Mouse (Mus musculus) forebrain, embryonic 11.5 days (tissue): ENCODE results near the gene Sbf2. TPM values are rescaled to one million over a fixed set of nuclear protein-coding genes. Genes with fewer than 3 reads are reported as not detected.
"Not testable (repeated sequence)": the region's sequence is repeated elsewhere in the genome, so short reads cannot be mapped to it uniquely, and the experiment has no call there.

ENCODE experiments used
- ATAC-seq: fragments of 200-750 bp; cut with Nextera tagmentation; replicated peaks from 2 replicates; pipeline ENCODE4 v1.8.0; 2017; ENCODE audit warnings: moderate TSS enrichment; ENCODE audit not compliant: low FRiP score
- DNase-seq: peaks from one replicate; pipeline ENCODE4 v3.0.0-alpha.2; 2017; ENCODE audit warnings: low spot score
- H3K27ac ChIP-seq: fragments of 300-500 bp; sonication (generic); 2 replicates; pipeline ENCODE4 v1.5.1; 2014; ENCODE audit warnings: low read depth, low read length
- H3K27me3 ChIP-seq: fragments of 300-500 bp; sonication (generic); 2 replicates; pipeline ENCODE4 v1.6.1; 2014; ENCODE audit warnings: mild to moderate bottlenecking, low read length, mixed read lengths; ENCODE audit not compliant: control insufficient read depth, insufficient read depth
- H3K36me3 ChIP-seq: fragments of 300-500 bp; sonication (generic); 2 replicates; pipeline ENCODE4 v1.6.1; 2014; ENCODE audit warnings: mild to moderate bottlenecking, low read length, moderate library complexity, mixed read lengths; ENCODE audit not compliant: control insufficient read depth, insufficient read depth
- H3K4me1 ChIP-seq: fragments of 300-500 bp; sonication (generic); replicated peaks from 2 replicates; pipeline ENCODE4 v1.6.1; 2014; ENCODE audit warnings: low read length, mixed read lengths; ENCODE audit not compliant: control insufficient read depth, insufficient read depth
- H3K4me2 ChIP-seq: fragments of 300-500 bp; sonication (generic); 2 replicates; pipeline ENCODE4 v1.6.1; 2014; ENCODE audit warnings: low read depth, mild to moderate bottlenecking, low read length, moderate library complexity, mixed read lengths; ENCODE audit not compliant: severe bottlenecking
- H3K4me3 ChIP-seq: fragments of 300-500 bp; sonication (generic); 2 replicates; pipeline ENCODE4 v1.5.1; 2014; ENCODE audit warnings: low read depth, low read length
- H3K9ac ChIP-seq: fragments of 300-500 bp; sonication (generic); 2 replicates; pipeline ENCODE4 v1.6.1; 2014; ENCODE audit warnings: low read length
- H3K9me3 ChIP-seq: fragments of 300-500 bp; sonication (generic); 2 replicates; pipeline ENCODE4 v1.6.1; 2016; ENCODE audit warnings: low read length, mixed read lengths; ENCODE audit not compliant: control insufficient read depth
- WGBS: fragments of 180-500 bp; shearing (Covaris S2); extraction: QIAGEN DNeasy Blood & Tissue Kit; methylation state at CpG from one replicate; pipeline ENCODE4 v1.1.7; 2014; 5-methylcytosine and 5-hydroxymethylcytosine counted together
- polyA plus RNA-seq: library from polyadenylated mRNA; unstranded; fragments of >200 nt; fragmentation: Nextera tagmentation; extraction: Ambion mirVana; gene quantifications from 2 replicates; pipeline ENCODE4 v1.2.1, GENCODE M21; 2014

Sbf2 gene
- polyA plus RNA-seq, 1 experiment from 2014 or later = 45.1 TPM

GRCm38 (mm10) chr7:110647559-110648454 is 33.1 kb upstream of the Sbf2 start:
- Histone ChIP-seq H3K4me2 (no peak overlapping the region), H3K4me1 (no peaks in the 10 kb centered on the region), H3K27ac (no peak overlapping the region), H3K36me3 (no peaks in the 10 kb centered on the region), H3K27me3 (no peaks in the 10 kb centered on the region), H3K4me3 (no peak overlapping the region), H3K9ac (no peak overlapping the region), H3K9me3 (no peaks in the 10 kb centered on the region)
- DNase-seq (no peak), ATAC-seq (no peak)
- WGBS = 87% methylated on average over 15 of the region's 15 CpGs

GRCm38 (mm10) chr7:110646611-110647407 is 32.1 kb upstream of the Sbf2 start:
- ATAC-seq (no peak), DNase-seq (no peak)
- Histone ChIP-seq H3K36me3 (no peaks in the 10 kb centered on the region), H3K4me2 (no peak overlapping the region), H3K27me3 (no peaks in the 10 kb centered on the region), H3K27ac (no peak overlapping the region), H3K4me3 (no peak overlapping the region), H3K9ac (no peak overlapping the region), H3K4me1 (0 out of 2 replicates have a peak, but pooled peaks cover 2% of the 10 kb centered on the region), H3K9me3 (no peaks in the 10 kb centered on the region)
- WGBS = 89% methylated on average over 8 of the region's 8 CpGs

GRCm38 (mm10) chr7:110645859-110646258 is 31.1 kb upstream of the Sbf2 start:
- Histone ChIP-seq H3K9ac (no peak overlapping the region), H3K27me3 (no peaks in the 10 kb centered on the region), H3K4me2 (no peak overlapping the region), H3K9me3 (no peaks in the 10 kb centered on the region), H3K4me1 (0 out of 2 replicates have a peak, but pooled peaks cover 2% of the 10 kb centered on the region), H3K4me3 (no peak overlapping the region), H3K27ac (no peak overlapping the region), H3K36me3 (no peaks in the 10 kb centered on the region)
- ATAC-seq = no peak
- no peak for DNase-seq
- 87% methylated on average over 6 of the region's 6 CpGs for WGBS

- H3K9me3 ChIP-seq = no peaks in the 10 kb centered on the region
- no peaks in the 10 kb centered on the region for H3K27me3 ChIP-seq
- H3K4me2 ChIP-seq = no peak overlapping the region
- no peak overlapping the region for H3K27ac ChIP-seq
- peak; percentile 72 for DNase-seq
- WGBS = 75% methylated on average over 5 of the region's 5 CpGs
- H3K4me1 ChIP-seq = 0 out of 2 replicates have a peak, but pooled peaks cover 2% of the 10 kb centered on the region
- no peak overlapping the region for H3K4me3 ChIP-seq
- H3K9ac ChIP-seq = no peak overlapping the region
- peak; percentile 60; the same call in 1 of the 2 replicates for ATAC-seq
- no peaks in the 10 kb centered on the region for H3K36me3 ChIP-seq
These were observed 30.6 kb upstream of the Sbf2 start for GRCm38 (mm10) chr7:110645311-110645710.

DNA sequence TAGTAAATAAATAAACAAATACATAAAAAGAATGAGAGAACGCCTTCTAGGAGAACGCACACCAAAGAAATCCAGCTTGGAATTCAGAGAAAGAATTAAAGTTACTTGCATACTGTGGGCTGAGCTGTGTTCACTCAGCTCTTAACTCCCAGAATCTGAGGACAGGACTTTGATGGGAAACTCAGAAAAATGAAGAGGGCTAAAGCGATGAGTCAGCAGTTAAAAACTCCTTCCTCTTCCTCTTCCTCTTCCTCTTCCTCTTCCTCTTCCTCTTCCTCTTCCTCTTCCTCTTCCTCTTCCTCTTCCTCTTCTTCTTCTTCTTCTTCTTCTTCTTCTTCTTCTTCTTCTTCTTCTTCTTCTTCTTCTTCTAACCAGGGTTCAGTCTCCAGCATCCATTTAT is 25.2 kb upstream of the Sbf2 start:
- H3K4me2 ChIP-seq, H3K4me1 ChIP-seq, H3K27me3 ChIP-seq, H3K9me3 ChIP-seq, ATAC-seq, H3K9ac ChIP-seq, DNase-seq, H3K4me3 ChIP-seq, H3K27ac ChIP-seq, H3K36me3 ChIP-seq: not testable (repeated sequence)
- WGBS = 100% methylated on average over 3 of the region's 3 CpGs

DNA sequence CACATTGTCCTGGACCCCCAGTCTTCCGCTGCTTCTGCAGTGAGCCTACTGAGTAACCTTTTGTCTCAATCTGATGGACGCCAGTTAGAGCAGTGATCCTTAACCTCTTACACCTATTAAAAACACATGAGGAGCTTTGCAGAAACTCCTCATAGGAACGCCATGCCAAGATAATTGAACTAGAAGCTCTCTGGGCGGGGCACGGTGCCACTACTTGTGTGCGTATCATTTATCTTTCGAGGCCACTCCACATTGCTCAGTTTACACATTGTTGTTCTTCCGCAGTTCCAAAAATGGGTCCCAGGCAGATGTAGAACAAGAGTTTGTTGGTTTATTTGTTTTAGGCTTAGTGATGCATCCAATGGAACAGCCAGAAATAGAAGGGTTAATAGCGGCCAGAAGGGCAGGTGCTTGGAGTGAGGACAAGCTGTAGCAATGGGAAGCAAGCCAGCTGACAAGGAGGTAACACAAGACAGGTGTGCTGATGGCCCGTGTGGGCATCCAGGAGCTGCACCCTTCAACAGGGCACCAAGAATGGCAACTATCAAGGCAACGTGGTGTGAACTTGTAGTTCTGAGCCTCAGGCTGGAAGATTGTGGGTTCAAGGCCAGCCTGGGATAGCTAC is 24.7 kb upstream of the Sbf2 start:
- Histone ChIP-seq H3K4me1 (peaks cover 7% of the 10 kb centered on the region; the same call in 1 of the 2 replicates), H3K27ac (no peak overlapping the region), H3K9me3 (no peaks in the 10 kb centered on the region), H3K4me2 (no peak overlapping the region), H3K36me3 (no peaks in the 10 kb centered on the region), H3K4me3 (no peak overlapping the region), H3K27me3 (no peaks in the 10 kb centered on the region), H3K9ac (no peak overlapping the region)
- no peak for ATAC-seq
- DNase-seq = no peak
- WGBS = 84% methylated on average over 11 of the region's 11 CpGs

GRCm38 (mm10) chr7:110638305-110639110 is 23.8 kb upstream of the Sbf2 start:
- DNase-seq (peak; percentile 56), ATAC-seq (peak; percentile 30; the same call in 1 of the 2 replicates)
- Histone ChIP-seq H3K27ac (no peak overlapping the region), H3K9ac (no peak overlapping the region), H3K4me1 (peaks cover 7% of the 10 kb centered on the region; the same call in 1 of the 2 replicates), H3K9me3 (no peaks in the 10 kb centered on the region), H3K4me3 (no peak overlapping the region), H3K4me2 (no peak overlapping the region), H3K36me3 (no peaks in the 10 kb centered on the region), H3K27me3 (no peaks in the 10 kb centered on the region)
- WGBS = 36% methylated on average over 17 of the region's 17 CpGs

- Histone ChIP-seq H3K27me3 (no peaks in the 10 kb centered on the region), H3K9ac (no peak overlapping the region), H3K4me3 (no peak overlapping the region), H3K36me3 (no peaks in the 10 kb centered on the region), H3K4me2 (no peak overlapping the region), H3K9me3 (no peaks in the 10 kb centered on the region), H3K27ac (no peak overlapping the region), H3K4me1 (peaks cover 5% of the 10 kb centered on the region; the same call in 1 of the 2 replicates)
- 64% methylated on average over 1 of the region's 1 CpGs for WGBS
- ATAC-seq (no peak), DNase-seq (no peak)
These were observed 21.8 kb upstream of the Sbf2 start for GRCm38 (mm10) chr7:110636559-110636958.
